Mouse (Mus musculus): ENCODE measurements around the gene Gm10401. TPM values are rescaled to one million over a fixed set of nuclear protein-coding genes. Genes with fewer than 3 reads are reported as not detected.

The Gm10401 gene
- total RNA-seq, 2 experiments from 2014 or later, result not detected

DNA sequence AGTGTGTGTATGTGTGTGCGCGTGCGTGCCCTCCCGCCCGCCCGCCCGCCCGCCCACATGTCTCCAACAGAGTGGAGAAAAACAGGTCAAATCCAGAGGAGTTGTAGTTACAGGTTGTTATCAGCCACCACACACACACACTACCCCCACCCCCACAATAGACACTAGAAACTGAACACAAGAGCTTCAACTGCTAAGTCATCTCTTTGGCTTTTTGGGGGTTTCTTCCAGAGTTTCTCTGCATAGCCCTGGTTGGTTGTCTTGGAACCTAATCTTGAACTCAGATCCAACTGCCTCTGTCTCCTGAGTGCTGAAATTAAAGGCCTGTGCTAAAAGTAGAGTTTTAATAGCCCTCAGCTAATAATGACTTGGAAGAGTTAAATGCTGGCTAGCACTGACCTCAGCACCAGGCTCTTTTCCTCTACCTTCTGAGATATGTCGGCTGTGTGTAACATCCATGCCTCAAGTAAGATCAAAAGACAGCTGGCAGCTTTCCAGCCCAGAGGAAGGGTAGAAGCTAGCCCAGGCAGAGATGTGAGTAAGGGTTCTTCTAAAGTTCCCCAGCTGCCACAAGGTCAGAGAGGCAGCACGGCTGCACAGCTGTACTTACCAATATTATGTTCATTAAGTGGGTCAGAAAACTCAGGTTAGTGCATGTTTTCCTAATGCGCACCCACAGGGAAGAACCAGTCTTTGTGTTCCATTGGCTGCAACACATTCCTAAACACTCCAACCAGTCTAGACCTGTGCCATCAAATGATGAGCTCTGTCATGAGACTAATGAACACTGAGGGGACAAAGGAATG is 26.8 kb downstream of the Gm10401 start:
- ATAC-seq (ENCODE audit: poor library complexity, severe bottlenecking), result no peak

GRCm38 (mm10) chr5:115070457-115070856 is 27.6 kb downstream of the Gm10401 start:
- no peak for ATAC-seq (ENCODE audit: poor library complexity, severe bottlenecking)

- ATAC-seq (ENCODE audit: poor library complexity, severe bottlenecking), result no peak
Measured at GRCm38 (mm10) chr5:115069611-115070010, 28.5 kb downstream of the Gm10401 start.

- peak; percentile 46 for ATAC-seq (ENCODE audit: poor library complexity, severe bottlenecking)
Measured at GRCm38 (mm10) chr5:115068671-115069421, 29.2 kb downstream of the Gm10401 start.

- ATAC-seq (ENCODE audit: poor library complexity, severe bottlenecking), result peak; percentile 60; the same call in 1 of the 2 replicates
Measured at GRCm38 (mm10) chr5:115066245-115066644, 31.9 kb downstream of the Gm10401 start.

GRCm38 (mm10) chr5:115063391-115063790 is 34.7 kb downstream of the Gm10401 start:
- ATAC-seq (ENCODE audit: poor library complexity, severe bottlenecking), result no peak

DNA sequence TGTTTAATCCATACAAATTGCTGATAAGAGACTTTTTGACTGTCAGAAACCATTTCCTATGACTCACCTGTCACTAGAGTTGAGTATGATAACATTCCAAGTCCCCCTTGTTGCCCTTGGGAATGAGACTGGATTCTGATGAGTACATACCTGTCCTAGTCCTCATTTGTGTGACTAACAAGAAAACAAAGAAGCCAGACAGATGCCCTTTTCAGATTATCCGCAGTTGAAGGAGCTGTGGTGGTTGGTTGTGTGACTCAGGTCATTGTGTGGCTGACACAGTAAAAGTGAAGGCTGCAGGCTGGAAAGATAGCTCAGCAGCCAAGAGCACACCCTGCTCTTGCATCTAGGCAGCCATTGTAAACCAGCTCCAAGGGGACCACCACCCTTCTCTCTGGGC is 35.5 kb downstream of the Gm10401 start:
- ATAC-seq (ENCODE audit: poor library complexity, severe bottlenecking), result no peak

- ATAC-seq (ENCODE audit: poor library complexity, severe bottlenecking), result no peak
Measured at GRCm38 (mm10) chr5:115060977-115061376, 37.1 kb downstream of the Gm10401 start.

DNA sequence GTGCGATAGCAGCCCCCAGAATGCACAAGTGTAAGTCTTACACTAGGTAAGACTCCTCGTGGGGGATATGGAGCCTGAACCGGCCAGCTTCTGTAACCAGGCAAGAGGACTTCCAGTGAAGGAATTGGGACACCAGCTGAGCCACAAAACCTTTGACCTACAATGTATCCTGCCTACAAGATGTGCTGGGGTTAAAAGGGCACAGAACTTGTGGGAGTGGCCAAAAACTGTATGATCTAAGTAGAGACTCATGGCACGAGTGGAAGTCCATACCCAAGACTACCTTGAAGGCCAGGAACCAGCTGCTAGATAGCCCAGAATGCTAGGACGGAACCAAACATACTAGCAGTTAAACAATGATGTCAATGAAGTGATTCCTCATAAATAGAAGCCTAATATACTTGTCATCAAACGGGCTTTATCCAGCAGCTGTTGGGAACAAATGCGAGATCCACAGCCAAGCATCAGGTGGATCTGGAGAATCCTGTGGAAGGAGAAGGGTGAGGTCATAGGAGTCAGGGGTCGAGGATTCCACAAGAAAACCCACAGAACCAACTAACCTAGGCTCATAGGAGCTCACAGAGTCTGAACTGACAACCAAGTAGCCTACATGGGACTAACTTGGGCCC is 37.9 kb downstream of the Gm10401 start:
- no peak for ATAC-seq (ENCODE audit: poor library complexity, severe bottlenecking)

- ATAC-seq (ENCODE audit: poor library complexity, severe bottlenecking), result peak; percentile 89
Measured at GRCm38 (mm10) chr5:115058584-115059297, 39.4 kb downstream of the Gm10401 start.

DNA sequence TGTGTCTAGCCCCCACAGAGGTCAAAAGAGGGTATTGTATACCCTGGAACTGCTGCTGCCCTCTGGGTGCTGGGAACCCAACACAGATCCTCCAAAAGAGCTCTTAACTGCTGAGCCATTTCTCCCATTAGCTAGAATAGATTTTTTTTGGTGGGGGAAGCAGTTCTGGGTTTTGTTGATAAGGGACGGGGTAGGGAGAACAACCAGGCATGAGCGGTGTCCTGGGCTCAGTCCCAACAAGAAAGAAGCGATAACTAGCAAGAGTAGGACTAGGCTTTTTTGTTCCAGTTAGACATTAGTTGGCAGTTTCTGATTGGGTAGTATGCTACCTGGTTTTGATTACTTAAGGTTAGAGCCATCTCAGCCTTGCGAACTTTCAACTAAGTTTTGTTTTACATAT is 40.9 kb downstream of the Gm10401 start:
- ATAC-seq (ENCODE audit: poor library complexity, severe bottlenecking), result no peak

DNA sequence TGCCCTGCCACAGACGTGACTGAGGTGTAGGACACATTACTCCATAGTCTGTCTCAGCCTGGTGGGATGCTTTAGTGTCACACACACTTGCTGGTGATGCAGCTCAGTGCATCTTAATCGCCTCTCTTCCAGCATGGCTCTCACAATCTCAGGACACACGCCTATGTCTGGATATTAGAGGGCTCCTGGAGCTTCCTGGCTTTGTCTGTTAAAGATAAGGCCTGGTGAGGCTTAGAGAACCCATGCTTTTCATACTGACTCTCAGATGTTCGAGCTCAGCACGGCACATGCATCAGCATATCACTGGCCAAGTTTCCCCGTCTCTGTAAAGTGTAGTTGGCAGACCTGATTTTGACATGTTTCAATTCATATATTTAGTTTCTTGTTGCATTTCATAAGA is 42.7 kb downstream of the Gm10401 start:
- ATAC-seq (ENCODE audit: poor library complexity, severe bottlenecking), result no peak

GRCm38 (mm10) chr5:115053791-115054396 is 44.2 kb downstream of the Gm10401 start:
- no peak for ATAC-seq (ENCODE audit: poor library complexity, severe bottlenecking)

DNA sequence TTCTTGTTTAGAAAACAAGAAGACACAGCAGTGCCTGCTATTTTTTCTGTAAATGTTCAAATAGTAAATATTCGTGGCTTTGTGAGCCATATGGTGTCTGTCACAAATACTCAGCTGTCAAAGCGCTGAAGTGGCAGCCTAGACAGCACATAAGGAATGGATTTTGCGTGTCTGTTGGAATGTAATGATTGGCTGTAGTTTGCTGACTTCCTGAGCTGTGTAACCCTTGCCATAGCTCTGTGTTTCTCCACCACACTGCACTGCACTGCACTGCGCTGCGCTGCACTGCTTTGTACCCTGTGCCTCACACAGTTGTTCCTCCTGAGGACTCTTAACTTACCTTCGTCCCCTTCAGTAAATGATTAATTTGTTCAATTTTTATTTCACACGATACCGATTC is 45.5 kb downstream of the Gm10401 start:
- ATAC-seq (ENCODE audit: poor library complexity, severe bottlenecking), result no peak

DNA sequence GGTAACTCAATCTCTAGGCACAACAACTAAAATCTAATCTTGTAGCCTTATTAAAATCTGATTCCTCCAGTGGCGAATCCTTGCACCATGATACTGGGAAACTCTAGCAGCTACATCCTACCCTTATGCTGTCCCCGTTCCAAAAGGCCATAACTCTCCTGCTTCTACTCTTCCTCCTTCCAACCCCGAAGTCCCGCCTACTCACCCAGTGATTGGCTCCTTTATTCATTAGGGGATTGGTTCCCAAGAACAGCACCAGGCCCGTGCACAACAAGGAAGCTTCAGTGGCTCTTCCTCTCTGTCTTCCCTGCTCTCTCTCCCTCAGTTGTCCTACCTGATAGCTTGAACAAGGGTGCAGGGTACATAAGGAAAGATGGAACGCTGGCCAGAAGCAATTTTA is 47.3 kb downstream of the Gm10401 start:
- ATAC-seq (ENCODE audit: poor library complexity, severe bottlenecking), result no peak

DNA sequence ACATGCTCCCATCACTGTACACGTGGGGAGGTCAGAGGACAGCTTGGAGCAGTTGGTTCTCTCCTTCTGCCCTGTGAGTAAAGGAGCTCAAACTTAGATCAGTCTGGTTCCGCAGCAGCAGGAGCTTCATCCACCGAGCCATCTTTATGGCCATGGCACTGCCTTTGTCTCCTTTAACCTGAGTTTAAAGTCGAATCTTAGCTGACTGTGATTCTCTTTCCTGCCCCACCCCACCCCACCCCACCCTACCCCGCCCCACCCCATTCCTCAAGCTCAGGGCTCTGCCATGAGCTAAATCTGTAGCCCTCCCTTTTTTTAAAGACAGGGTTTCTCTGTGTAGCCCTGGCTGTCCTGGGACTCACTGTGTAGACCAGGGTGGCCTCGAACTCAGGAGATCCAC is 48.4 kb downstream of the Gm10401 start:
- no peak for ATAC-seq (ENCODE audit: poor library complexity, severe bottlenecking)
